In the genomic region with DNA sequence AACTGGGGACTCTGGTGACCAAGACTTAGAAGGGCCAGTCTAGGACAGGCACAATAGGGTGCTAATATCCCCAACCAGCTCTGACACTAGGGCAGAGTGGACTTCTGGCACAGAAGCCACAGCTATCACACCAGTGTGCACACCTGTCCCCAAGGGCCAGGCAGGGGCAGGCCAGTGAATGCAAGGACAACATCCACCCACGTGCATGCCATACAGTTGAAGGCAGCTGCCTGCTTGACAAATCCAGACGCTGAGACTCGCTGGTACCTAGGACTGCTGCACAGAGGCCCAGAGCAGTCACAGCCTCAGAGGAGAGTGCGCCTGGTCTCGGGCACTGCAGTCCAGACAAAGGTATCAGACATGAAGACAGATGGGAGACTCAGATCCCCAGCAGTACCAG, we compare ENCODE assay signal across 1 mouse cellular context.
TF ChIP-seq lines count a peak whose summit lies in the region.

No protein-coding gene starts in this region.

TF ChIP-seq in myocyte, 11 proteins besides CTCF, POLR2A, EP300 and RAD21 (continued from another document):
- TF ChIP-seq SRF (IDR thresholded peaks at IDR 0.05; ENCODE audit: control insufficient read depth, insufficient read length, low read depth) (no peak), TCF3 (IDR thresholded peaks at IDR 0.05; ENCODE audit: insufficient read length, low read depth) (no peak), CEBPB (IDR thresholded peaks at IDR 0.05; ENCODE audit: insufficient read depth, poor library complexity, severe bottlenecking) (no peak), REST (IDR thresholded peaks at IDR 0.05; ENCODE audit: insufficient read depth, insufficient read length) (no peak), USF1 (IDR thresholded peaks at IDR 0.05; ENCODE audit: low read depth) (no peak)
